Mouse (Mus musculus): Measurements from ENCODE around the gene Srsf3. TPM values are rescaled to one million over a fixed set of nuclear protein-coding genes. Genes with fewer than 3 reads are reported as not detected.

The Srsf3 gene
- total and polyA plus RNA-seq, 3 experiments = 171 to 687 (median 380) TPM

DNA sequence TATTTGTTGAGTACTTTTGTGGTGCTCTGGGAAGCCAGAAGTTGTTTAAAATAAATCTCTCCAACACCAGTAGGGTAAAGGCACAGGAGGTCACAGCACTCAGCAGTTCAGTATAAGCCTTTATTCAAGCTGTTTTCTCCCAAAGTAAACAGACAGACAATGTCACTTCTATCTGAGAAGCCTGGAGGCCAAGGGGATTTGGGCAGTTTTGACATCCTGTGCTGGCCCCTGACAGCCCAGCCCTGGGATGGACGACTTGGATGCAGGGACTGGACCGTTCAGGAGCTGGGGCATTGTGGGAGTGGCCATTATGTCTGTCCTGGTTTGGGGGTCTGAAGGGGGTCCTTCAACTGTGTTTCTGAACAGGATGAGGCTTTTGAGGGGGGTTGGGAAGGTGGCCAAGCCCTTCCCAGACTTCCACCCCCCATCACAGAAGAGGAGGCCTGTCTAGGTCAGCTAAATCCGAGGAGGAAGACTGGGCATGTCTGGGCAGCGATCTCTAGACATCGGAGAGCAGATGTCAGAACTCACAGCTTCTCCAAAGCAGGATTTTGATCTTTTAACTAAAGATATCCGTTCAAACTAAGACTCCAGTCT is 59.0 kb downstream of the Srsf3 start:
- peak overlapping the region; percentile 85 for H3K9ac ChIP-seq (ENCODE audit: insufficient read depth, low read depth)
- dilution Hi-C loops (cut with MboI; ENCODE audit: extremely low pct_ligation_motif_present, extremely low pct_unique_long_range_greater_than_20kb, low sequenced_read_pairs) (no loop called here), in situ Hi-C loops (cut with MboI; ENCODE audit: low pct_ligation_motif_present, low pct_unique_long_range_greater_than_20kb, low sequenced_read_pairs) (loop anchor here (5.0 kb wide), 1 partner anchor 44 kb away; no protein-coding TSS in a partner anchor)
- H3K9me3 ChIP-seq (replicated peaks; ENCODE audit: low read length) = peaks cover 7% of the 10 kb centered on the region
- TF ChIP-seq NRF1 (IDR thresholded peaks at IDR 0.05; ENCODE audit: low read depth, low read length) (no peak), SIN3A (IDR thresholded peaks at IDR 0.05; ENCODE audit: low read length) (0 out of 2 replicates have a peak, but pooled peaks have one; percentile 11)
- peaks cover 3 to 9% of the 10 kb centered on the region in 2 experiments for H3K36me3 ChIP-seq (replicated peaks in 1 of 2; ENCODE audit: control insufficient read depth in 1 of 2, insufficient read depth in 1 of 2, low read length in 1 of 2)
- H3K27ac ChIP-seq (ENCODE audit: insufficient read depth, low read depth) = peak overlapping the region; percentile 68
- H3K4me2 ChIP-seq (ENCODE audit: insufficient read depth, low read depth, poor library complexity, severe bottlenecking) = peak overlapping the region; percentile 57
- peak overlapping the region; percentile 40 to 73 (median 68) for H3K4me3 ChIP-seq (replicated peaks in 1 of 3; ENCODE audit: low read depth in 2 of 3, low read length in 2 of 3, poor library complexity in 1 of 3)
- DNase-seq (ENCODE audit: extremely low read depth) = no peak
- no peaks in the 10 kb centered on the region for H3K27me3 ChIP-seq (replicated peaks)
- peaks cover 9 to 40% of the 10 kb centered on the region in 2 experiments for H3K4me1 ChIP-seq (ENCODE audit: control insufficient read depth in 1 of 2, insufficient read depth in 2 of 2)
- H3K79me2 ChIP-seq (replicated peaks; ENCODE audit: control insufficient read depth, extremely low read depth, insufficient read depth, poor library complexity, severe bottlenecking) = peaks cover 38% of the 10 kb centered on the region

DNA sequence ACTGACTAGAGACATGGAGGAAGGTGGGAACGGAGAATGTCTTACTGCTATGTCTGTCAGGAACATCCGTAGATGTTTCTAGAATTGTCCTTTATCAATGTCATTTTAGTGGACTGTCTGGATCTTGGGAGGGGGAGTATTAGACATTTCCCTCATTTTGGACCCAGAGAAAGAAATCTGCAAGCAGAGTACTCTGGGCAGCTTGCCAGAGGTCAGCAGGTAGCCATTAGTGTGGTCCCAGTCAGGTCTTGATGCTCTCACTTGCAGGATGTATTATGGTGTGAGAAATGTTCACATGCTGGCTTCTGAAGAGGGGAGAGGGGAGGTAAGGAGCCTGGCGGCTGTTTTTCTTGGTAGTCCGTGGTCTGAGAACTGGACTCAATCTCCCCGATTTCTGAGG is 60.1 kb downstream of the Srsf3 start:
- no peaks in the 10 kb centered on the region for H3K27me3 ChIP-seq (replicated peaks)
- dilution Hi-C loops (cut with MboI; ENCODE audit: extremely low pct_ligation_motif_present, extremely low pct_unique_long_range_greater_than_20kb, low sequenced_read_pairs) (no loop called here), in situ Hi-C loops (cut with MboI; ENCODE audit: low pct_ligation_motif_present, low pct_unique_long_range_greater_than_20kb, low sequenced_read_pairs) (loop anchor here (5.0 kb wide), 1 partner anchor 45 kb away; no protein-coding TSS in a partner anchor)
- H3K79me2 ChIP-seq (replicated peaks; ENCODE audit: control insufficient read depth, extremely low read depth, insufficient read depth, poor library complexity, severe bottlenecking) = peaks cover 49% of the 10 kb centered on the region
- TF ChIP-seq RCOR1 (conservative IDR thresholded peaks at IDR 0.05; ENCODE audit: low read depth, low read length) (no peak), GABPA (IDR thresholded peaks at IDR 0.05; ENCODE audit: insufficient replicate concordance, low read depth, low read length) (no peak), SMC3 (IDR thresholded peaks at IDR 0.05; ENCODE audit: low read depth, low read length) (no peak), SIN3A (IDR thresholded peaks at IDR 0.05; ENCODE audit: low read length) (no peak; the same call in 1 of the 2 replicates), USF1 (IDR thresholded peaks at IDR 0.05; ENCODE audit: low read depth, low read length) (no peak), ZKSCAN1 (IDR thresholded peaks at IDR 0.05; ENCODE audit: borderline replicate concordance, low read depth, low read length) (no peak), KAT2A (IDR thresholded peaks at IDR 0.05; ENCODE audit: insufficient replicate concordance, low read length) (no peak)
- peaks cover 14 to 20% of the 10 kb centered on the region in 2 experiments for H3K36me3 ChIP-seq (replicated peaks in 1 of 2; ENCODE audit: control insufficient read depth in 1 of 2, insufficient read depth in 1 of 2, low read length in 1 of 2)
- H3K4me2 ChIP-seq (ENCODE audit: insufficient read depth, low read depth, poor library complexity, severe bottlenecking) = peak overlapping the region; percentile 57
- H3K27ac ChIP-seq (ENCODE audit: insufficient read depth, low read depth) = peak overlapping the region; percentile 67; the same call in 1 of the 2 replicates
- no peak for DNase-seq (ENCODE audit: extremely low read depth)
- H3K9ac ChIP-seq (ENCODE audit: insufficient read depth, low read depth) = peak overlapping the region; percentile 85
- peak overlapping the region; percentile 40 to 73 (median 68) for H3K4me3 ChIP-seq (replicated peaks in 1 of 3; ENCODE audit: low read depth in 2 of 3, low read length in 2 of 3, poor library complexity in 1 of 3)
- H3K4me1 ChIP-seq (ENCODE audit: control insufficient read depth in 1 of 2, insufficient read depth in 2 of 2) = peaks cover 10 to 46% of the 10 kb centered on the region in 2 experiments; a peak in 3 of 4 replicates
- peaks cover 7% of the 10 kb centered on the region for H3K9me3 ChIP-seq (replicated peaks; ENCODE audit: low read length)

Other genes starting within 250 kb of the Srsf3 start
- 1.5 and 2.3 TPM in 2 replicates for gene Brpf3, start 231.5 kb upstream of the Srsf3 start, total RNA-seq (2012; rRNA removed)
- 0.40 and 0.96 TPM in 2 replicates for gene Brpf3, start 231.5 kb upstream of the Srsf3 start, total RNA-seq (2014; rRNA removed)
- gene Brpf3, start 231.5 kb upstream of the Srsf3 start, polyA plus RNA-seq (2012; ENCODE audit: insufficient read length, low read depth) = 8.5 and 12.1 TPM in 2 replicates
- not detected in 2 replicates for gene Pnpla1, start 174.2 kb upstream of the Srsf3 start, total RNA-seq (2012; rRNA removed)
- gene Pnpla1, start 174.2 kb upstream of the Srsf3 start, total RNA-seq (2014; rRNA removed) = not detected in 2 replicates
- gene Pnpla1, start 174.2 kb upstream of the Srsf3 start, polyA plus RNA-seq (2012; ENCODE audit: insufficient read length, low read depth) = not detected in 2 replicates
- 1.4 TPM in 2 replicates for gene 4930539E08Rik, start 117.3 kb upstream of the Srsf3 start, total RNA-seq (2012; rRNA removed)
- 0.57 and 0.62 TPM in 2 replicates for gene 4930539E08Rik, start 117.3 kb upstream of the Srsf3 start, total RNA-seq (2014; rRNA removed)
- gene 4930539E08Rik, start 117.3 kb upstream of the Srsf3 start, polyA plus RNA-seq (2012; ENCODE audit: insufficient read length, low read depth) = 1.2 and 1.4 TPM in 2 replicates
- not detected in 2 replicates for gene Pxt1, start 88.8 kb upstream of the Srsf3 start, total RNA-seq (2012; rRNA removed)
- gene Pxt1, start 88.8 kb upstream of the Srsf3 start, total RNA-seq (2014; rRNA removed) = not detected in 2 replicates
- not detected in 2 replicates for gene Pxt1, start 88.8 kb upstream of the Srsf3 start, polyA plus RNA-seq (2012; ENCODE audit: insufficient read length, low read depth)
- gene Kctd20, start 80.7 kb upstream of the Srsf3 start, total RNA-seq (2012; rRNA removed) = 40.1 and 41.3 TPM in 2 replicates
- 62.9 and 68.5 TPM in 2 replicates for gene Kctd20, start 80.7 kb upstream of the Srsf3 start, total RNA-seq (2014; rRNA removed)
- gene Kctd20, start 80.7 kb upstream of the Srsf3 start, polyA plus RNA-seq (2012; ENCODE audit: insufficient read length, low read depth) = 68.6 and 85.2 TPM in 2 replicates
- gene Stk38, start 24.6 kb upstream of the Srsf3 start, total RNA-seq (2012; rRNA removed) = 25.9 and 29.0 TPM in 2 replicates
- 56.0 and 56.4 TPM in 2 replicates for gene Stk38, start 24.6 kb upstream of the Srsf3 start, total RNA-seq (2014; rRNA removed)
- gene Stk38, start 24.6 kb upstream of the Srsf3 start, polyA plus RNA-seq (2012; ENCODE audit: insufficient read length, low read depth) = 50.9 and 56.0 TPM in 2 replicates
- 25.3 and 37.5 TPM in 2 replicates for gene Cdkn1a, start 58.3 kb downstream of the Srsf3 start, total RNA-seq (2012; rRNA removed)
- 9.1 and 10.6 TPM in 2 replicates for gene Cdkn1a, start 58.3 kb downstream of the Srsf3 start, total RNA-seq (2014; rRNA removed)
- 55.0 and 59.1 TPM in 2 replicates for gene Cdkn1a, start 58.3 kb downstream of the Srsf3 start, polyA plus RNA-seq (2012; ENCODE audit: insufficient read length, low read depth)
- gene Rab44, start 81.5 kb downstream of the Srsf3 start, total RNA-seq (2012; rRNA removed) = 0.17 and 0.34 TPM in 2 replicates
- 0.12 TPM in 1 of 2 replicates, not detected in the other for gene Rab44, start 81.5 kb downstream of the Srsf3 start, total RNA-seq (2014; rRNA removed)
- 0.30 TPM in 1 of 2 replicates, not detected in the other for gene Rab44, start 81.5 kb downstream of the Srsf3 start, polyA plus RNA-seq (2012; ENCODE audit: insufficient read length, low read depth)
- gene Cpne5, start 205.5 kb downstream of the Srsf3 start, total RNA-seq (2012; rRNA removed) = 0.50 and 1.3 TPM in 2 replicates
- 0.68 and 0.74 TPM in 2 replicates for gene Cpne5, start 205.5 kb downstream of the Srsf3 start, total RNA-seq (2014; rRNA removed)
- 1.4 and 1.9 TPM in 2 replicates for gene Cpne5, start 205.5 kb downstream of the Srsf3 start, polyA plus RNA-seq (2012; ENCODE audit: insufficient read length, low read depth)
- 97.2 and 123 TPM in 2 replicates for gene Ppil1, start 231.6 kb downstream of the Srsf3 start, total RNA-seq (2012; rRNA removed)
- 135 and 143 TPM in 2 replicates for gene Ppil1, start 231.6 kb downstream of the Srsf3 start, total RNA-seq (2014; rRNA removed)
- gene Ppil1, start 231.6 kb downstream of the Srsf3 start, polyA plus RNA-seq (2012; ENCODE audit: insufficient read length, low read depth) = 107 and 110 TPM in 2 replicates
- gene BC004004, start 236.2 kb downstream of the Srsf3 start, total RNA-seq (2012; rRNA removed) = 69.1 and 75.1 TPM in 2 replicates
- gene BC004004, start 236.2 kb downstream of the Srsf3 start, total RNA-seq (2014; rRNA removed) = 86.1 and 89.1 TPM in 2 replicates
- 60.4 and 67.9 TPM in 2 replicates for gene BC004004, start 236.2 kb downstream of the Srsf3 start, polyA plus RNA-seq (2012; ENCODE audit: insufficient read length, low read depth)